Mouse (Mus musculus) frontal cortex, postnatal 14 days (tissue): ENCODE data around the gene Tspear.

Experiments
- DNase-seq, 2 experiments: peaks; one replicate each; pipeline ENCODE4 v3.0.0; 2022; ENCODE audit warnings: low spot score in 2 of 2

The Tspear gene

DNA sequence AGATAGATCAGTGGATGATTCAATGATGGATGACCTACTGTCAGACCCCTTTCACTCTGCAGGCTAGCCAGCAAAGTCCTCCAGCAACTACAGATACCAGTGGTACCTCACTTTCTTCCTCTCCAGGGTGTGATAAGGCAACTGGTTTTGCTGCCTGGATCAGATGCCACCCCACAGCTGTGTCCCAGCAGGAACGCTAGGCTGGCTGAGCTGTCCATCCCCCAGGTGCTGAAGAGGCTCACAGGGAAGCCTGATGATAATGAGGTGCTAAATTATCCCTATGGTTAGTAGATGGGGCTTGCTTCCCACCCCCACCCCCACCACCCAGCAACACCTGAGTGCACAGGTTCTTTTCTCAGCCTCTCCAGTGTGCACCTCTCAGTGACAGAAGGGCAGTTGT is 181.2 kb downstream of the Tspear start:
- DNase-seq, result no peak

- DNase-seq, result no peak
Observed at GRCm38 (mm10) chr10:77869651-77870050, 183.3 kb downstream of the Tspear start.

DNA sequence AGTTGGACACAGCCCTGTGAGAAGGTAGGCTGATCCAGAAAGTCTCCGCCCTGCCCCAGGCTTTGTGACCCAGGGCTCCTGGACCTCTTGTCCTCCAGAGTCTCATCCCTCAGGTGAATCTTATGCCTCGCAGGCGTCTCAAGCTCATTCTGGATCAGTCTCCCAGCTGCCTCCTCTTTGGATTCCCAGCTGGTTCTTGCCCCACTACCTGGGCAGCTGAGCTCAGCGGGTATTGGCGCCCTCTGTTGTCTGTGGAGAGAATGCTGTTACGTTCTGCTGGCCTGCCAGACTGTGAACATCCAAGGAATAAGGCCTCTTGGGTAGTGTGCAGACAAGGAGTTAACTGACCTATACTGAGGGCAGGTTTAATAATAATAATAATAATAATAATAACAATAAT is 192.6 kb downstream of the Tspear start:
- DNase-seq, result peak in 1 of 2 experiments; percentile 29

- no peak for DNase-seq
Observed at GRCm38 (mm10) chr10:77880305-77880704, 193.9 kb downstream of the Tspear start.

DNA sequence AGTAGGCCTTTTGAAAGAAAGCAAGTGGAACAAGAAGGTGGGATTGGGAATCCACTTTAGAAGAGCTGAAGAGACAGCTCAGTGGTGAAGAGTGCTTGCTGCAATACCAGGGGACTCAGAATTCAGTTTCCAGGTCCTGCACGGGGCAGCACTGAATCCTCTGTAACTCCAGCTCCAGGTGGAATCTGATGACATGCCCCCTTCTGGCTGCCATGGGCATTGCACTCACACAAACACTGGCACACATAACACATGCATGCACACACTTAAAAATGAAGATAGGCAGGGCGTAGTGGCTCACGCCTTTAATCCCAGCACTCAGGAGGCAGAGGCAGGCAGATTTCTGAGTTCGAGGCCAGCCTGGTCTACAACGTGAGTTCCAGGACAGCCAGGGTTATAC is 196.2 kb downstream of the Tspear start:
- DNase-seq, result no peak

GRCm38 (mm10) chr10:77886007-77886747 is 199.8 kb downstream of the Tspear start:
- no peak for DNase-seq

DNA sequence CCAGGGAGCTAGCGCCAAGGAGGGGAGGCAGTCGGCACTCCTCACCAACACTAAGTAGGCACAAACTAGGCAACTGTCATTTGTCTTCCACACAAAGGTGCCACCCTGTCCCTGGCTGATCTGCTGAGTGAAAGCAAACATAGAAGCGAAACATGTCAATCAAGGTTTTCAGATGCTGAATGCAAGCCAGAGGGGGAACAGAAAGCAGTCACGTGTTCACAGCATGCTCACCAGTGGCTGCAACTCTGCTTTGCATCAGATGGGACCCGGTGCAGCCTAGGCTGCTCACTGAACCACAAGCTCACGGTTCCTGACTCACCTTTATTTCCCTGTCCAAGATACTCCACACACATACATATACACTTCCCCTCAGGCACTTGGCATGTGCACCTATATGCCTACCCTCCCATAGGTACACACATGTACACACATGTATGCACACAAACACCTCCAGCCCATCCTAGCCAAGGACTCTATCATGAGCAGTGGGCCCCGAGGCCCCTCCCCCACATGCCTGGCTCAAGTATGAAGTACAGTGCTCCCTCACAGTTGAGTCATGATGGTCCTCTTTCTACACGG is 204.7 kb downstream of the Tspear start:
- no peak for DNase-seq

- no peak for DNase-seq
Observed at GRCm38 (mm10) chr10:77895562-77895961, 209.2 kb downstream of the Tspear start.

DNA sequence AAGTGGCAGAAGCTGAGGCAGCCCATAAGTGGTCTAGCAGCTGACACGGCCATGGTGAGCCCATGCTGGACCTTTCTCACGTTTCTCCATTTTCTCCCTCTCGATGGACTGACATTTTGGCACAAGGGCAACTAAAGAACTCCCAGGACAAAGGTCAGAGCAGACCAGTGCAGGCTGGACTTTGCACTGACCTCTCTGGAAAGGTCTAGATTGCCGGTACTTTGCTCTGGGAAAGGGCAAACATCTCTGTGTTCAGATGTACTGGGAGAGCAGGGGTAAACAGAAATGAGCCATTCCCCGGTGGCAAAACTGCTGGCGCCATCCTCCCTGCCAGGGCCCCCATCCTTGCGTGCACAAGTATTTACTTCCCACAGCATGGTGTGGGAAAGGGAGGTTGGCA is 213.8 kb downstream of the Tspear start:
- no peak for DNase-seq

DNA sequence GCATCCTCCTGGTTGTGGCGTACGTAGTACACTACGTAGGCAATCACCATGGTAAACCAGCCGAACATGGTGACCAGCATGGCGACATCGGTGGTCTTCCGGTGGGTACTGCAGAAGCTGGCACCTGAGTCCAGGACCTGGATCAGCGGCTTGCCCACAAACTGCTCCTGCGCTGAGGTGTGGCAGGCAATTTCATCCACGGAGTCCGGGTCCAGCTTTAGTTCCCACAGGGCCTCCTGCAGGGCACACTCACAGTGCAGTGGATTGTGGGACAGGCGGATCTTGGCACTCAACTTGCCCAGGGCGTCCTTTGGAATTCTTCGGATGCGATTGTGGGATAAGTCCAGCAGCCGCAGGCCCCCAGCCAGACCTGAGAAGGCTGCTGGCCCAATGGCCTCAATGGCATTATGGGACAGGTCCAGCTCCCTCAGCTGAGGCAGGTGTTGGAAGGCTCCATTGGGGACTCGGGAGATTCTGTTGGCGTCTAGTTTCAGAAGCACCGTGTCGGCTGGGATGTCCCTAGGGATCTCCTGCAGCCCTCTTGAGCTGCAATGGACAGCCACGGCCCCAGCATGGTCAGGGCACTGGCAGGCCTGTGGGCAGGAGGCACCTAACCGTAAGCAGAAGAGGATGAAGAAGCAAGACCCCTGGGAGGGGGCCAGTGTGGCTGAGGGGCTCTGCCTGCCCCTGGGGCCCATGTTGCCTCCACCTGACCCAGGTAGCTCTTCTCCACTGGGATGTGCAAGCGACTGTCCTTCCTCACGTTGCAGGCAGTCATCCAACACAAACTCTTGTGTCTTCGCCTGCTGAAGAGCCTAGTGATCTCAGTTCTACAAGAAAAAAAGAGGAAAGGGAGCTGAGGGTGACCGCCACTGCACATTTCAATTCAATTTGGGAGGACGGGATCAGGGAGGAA is 214.8 kb downstream of the Tspear start:
- no peak for DNase-seq

- no peak for DNase-seq
Observed at GRCm38 (mm10) chr10:77901871-77902210, 215.5 kb downstream of the Tspear start.

DNA sequence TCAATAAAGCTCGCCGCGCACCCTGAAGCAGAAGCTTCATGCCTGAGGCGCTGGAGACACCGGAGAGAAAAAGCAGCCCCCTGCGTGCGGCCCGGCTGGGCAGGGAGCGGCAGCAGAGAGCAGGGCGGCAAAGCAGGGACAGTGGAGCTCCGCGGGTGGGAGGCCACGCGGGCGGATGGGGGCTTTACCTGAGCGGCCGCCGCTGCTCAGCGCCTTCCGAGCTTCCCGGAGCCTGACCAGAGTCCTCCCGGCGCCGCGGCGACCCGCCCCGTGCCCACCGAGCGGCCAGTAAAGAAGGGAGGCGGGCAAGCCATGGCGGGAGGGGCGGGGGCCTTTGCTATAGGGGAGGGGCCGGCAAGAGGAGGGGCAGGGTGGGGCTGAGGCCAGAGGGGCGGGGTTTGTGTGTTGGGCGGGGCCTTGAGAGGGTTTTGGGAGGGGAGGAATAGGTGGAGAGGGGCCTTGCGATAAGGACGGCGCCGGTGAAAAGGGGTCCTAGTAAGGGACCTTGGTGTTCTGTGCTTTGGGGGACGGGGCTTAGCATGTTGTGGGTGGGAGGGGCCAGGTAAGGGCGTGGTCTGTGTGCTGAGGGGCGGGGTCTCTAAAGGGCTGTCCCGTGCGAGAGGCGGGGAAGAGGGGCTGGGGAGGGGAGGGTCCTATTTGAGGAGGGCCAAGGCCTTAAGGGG is 216.0 kb downstream of the Tspear start, which contains the start of gene Lrrc3:
TSS of gene Lrrc3 (minus strand) at position 326 of the 683 bp plus-strand sequence.
- peak in 1 of 2 experiments; percentile 52 for DNase-seq

DNA sequence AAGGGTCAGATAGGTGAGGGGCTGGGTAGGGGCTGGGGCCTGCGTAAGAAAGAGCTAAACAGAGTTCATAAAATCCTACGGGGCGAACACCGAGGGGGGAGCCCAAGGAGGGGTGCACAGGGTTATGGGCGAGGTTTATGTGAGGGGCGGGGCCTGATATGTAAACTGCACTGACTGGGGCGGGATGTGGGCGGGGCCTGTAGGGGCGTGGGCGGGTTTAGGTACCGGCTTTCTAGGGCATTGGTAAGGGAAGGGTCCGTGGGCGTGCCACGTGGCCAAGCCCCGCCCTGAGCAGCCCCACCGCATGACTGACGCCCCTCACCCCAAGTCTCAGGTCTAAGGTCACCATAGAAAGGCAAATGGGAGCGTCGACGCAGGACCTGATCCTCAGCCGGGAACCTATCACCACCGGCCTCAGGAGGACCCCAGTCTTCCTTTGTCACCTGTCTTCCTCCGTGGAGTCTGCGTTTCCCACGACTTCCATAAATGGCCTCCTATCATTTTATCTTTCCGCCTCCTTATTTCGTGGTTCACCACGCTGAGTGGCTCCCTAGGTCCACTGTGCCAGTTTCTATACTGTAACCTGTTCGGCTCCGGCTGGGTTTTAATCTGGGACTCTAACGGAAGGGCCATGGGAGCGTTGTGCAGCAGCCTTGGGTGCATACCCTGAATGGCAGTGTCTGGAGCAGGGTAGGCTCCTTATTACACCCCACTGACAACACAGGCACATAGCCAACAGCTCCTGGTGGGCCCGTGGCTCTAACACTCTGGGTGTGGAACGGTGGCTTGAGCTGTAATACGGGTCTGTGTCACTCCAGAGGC is 216.7 kb downstream of the Tspear start:
- DNase-seq, result peak; percentile 56 to 68

GRCm38 (mm10) chr10:77912605-77913004 is 226.2 kb downstream of the Tspear start:
- DNase-seq, result no peak

GRCm38 (mm10) chr10:77913292-77913691 is 226.9 kb downstream of the Tspear start:
- DNase-seq, result no peak

GRCm38 (mm10) chr10:77916636-77917335 is 230.4 kb downstream of the Tspear start:
- DNase-seq, result peak in 1 of 2 experiments; percentile 35

DNA sequence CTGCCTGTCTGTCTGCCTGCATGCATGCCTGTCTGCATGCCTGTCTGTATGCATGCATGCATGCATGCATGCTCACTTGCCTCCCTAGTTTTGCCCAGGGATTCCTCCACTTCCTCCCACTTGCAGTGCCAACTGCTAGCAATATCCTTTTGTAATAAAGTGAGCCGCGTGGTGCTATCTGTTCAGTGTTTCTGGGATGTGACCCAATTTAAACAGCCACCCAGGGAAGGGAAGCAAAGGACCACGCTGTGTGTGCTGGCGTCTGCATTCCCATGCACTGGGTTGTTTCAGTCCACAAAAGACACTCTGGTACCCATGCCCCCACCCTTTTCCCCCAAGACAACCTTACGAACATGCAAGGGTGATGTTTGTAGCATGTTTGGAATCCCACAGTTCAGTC is 234.6 kb downstream of the Tspear start:
- DNase-seq, result no peak

DNA sequence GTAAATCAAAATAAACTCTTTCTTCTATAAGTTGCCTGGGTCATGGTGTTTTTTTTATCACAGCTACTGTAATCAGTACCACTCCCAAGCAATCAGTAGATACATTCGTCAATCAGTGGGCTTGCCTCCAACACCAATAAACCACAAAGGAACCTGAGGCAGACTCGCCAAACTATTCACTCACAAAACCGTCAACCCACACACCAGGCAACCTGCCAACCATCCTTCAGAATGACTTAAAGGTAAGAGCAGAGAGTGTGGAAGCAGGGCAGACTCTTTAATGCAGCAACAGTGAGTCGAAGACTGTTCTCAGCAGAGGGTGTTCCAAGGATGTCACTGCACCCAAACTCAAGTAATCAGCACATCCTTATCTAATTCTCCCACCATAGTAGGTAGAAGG is 236.3 kb downstream of the Tspear start:
- DNase-seq, result no peak

DNA sequence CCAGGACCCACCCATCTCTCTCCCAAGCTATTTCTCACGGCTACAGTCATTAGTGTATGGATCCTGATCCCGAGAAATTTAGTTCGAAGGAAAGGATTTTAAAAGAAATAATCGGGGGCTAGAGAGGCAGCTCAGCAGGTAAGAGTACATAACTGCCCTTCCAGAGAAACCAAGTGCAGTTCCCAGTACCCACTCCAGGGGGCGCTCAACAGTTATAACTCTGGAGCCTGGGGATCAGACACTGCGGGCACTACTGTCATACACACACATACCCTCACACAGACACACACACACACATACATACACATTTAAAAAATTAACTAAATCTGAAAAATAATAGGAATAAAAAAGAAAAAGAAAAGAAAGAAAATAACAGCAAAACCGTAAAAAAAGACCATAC is 239.8 kb downstream of the Tspear start:
- peak in 1 of 2 experiments; percentile 47 for DNase-seq

DNA sequence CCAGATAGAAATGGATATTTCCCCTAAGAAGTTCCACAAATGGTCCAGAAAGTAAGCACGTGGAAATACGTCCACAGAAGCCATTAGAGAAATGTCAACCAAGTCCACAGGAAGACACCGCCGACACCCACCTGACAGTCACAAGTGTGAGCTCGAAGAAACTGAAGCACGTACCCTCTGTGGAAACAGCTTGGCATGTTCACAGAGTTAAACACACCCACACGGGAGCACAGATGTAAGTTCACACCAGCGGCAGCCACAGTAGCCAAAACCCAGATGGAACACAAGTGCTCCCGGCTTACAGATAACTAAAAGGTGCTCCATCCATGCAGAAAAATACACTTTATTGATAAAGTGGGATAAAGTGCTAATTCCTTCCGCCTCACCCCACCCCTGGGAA is 241.0 kb downstream of the Tspear start:
- DNase-seq, result no peak
